Mouse (Mus musculus): ENCODE data around the gene 1700074P13Rik. TPM values are rescaled to one million over a fixed set of nuclear protein-coding genes. Genes with fewer than 3 reads are reported as not detected.

1700074P13Rik gene
- polyA plus RNA-seq, 1 experiment from 2014 or later, result not detected

Other genes starting within 250 kb of the 1700074P13Rik start
- gene Moxd2, start 53.1 kb downstream of the 1700074P13Rik start, polyA plus RNA-seq (2015; fragmentation: Nextera tagmentation; extraction: Ambion mirVana), result not detected in 2 replicates
- not detected in 2 replicates for gene Prss58, start 40.2 kb downstream of the 1700074P13Rik start, polyA plus RNA-seq (2015; fragmentation: Nextera tagmentation; extraction: Ambion mirVana)
- gene Gm4744, start 11.3 kb upstream of the 1700074P13Rik start, polyA plus RNA-seq (2015; fragmentation: Nextera tagmentation; extraction: Ambion mirVana), result not detected in 2 replicates
- not detected in 2 replicates for gene 1810009J06Rik, start 24.2 kb upstream of the 1700074P13Rik start, polyA plus RNA-seq (2015; fragmentation: Nextera tagmentation; extraction: Ambion mirVana)
- not detected in 2 replicates for gene Gm2663, start 58.9 kb upstream of the 1700074P13Rik start, polyA plus RNA-seq (2015; fragmentation: Nextera tagmentation; extraction: Ambion mirVana)
- not detected in 2 replicates for gene 2210010C04Rik, start 95.0 kb upstream of the 1700074P13Rik start, polyA plus RNA-seq (2015; fragmentation: Nextera tagmentation; extraction: Ambion mirVana)

Data from midbrain, embryonic 15.5 days (tissue).